Mouse (Mus musculus) myocyte (in vitro differentiated cells): ENCODE measurements at regions not wholly inside any gene's neighbourhood (a gene's known extent, or its start where the extent isn't known, plus 50 kb on each side); places are given as distances from the start of the nearest gene placed in this dataset.
A peak's percentile ranks its signal among the peaks of the same experiment; 100 is the strongest.

Source experiments
- CEBPB ChIP-seq: IDR thresholded peaks from 2 replicates; pipeline ENCODE4 v1.6.1; 2011; ENCODE audit warnings: mild to moderate bottlenecking, moderate library complexity; ENCODE audit not compliant: poor library complexity, insufficient read depth, severe bottlenecking
- E2F4 ChIP-seq: IDR thresholded peaks from one replicate; pipeline ENCODE4 v1.6.1; 2011; ENCODE audit warnings: mild to moderate bottlenecking, control low read depth, moderate library complexity; ENCODE audit not compliant: insufficient read depth
- MAX ChIP-seq: IDR thresholded peaks from one replicate; pipeline ENCODE4 v1.6.1; 2011; ENCODE audit warnings: low read depth, mild to moderate bottlenecking, control low read depth
- MYOD1 ChIP-seq, 3 experiments: IDR thresholded peaks; one replicate each; pipeline ENCODE4 v1.6.1; 2011; ENCODE audit warnings: control low read depth in 2 of 3, low read depth in 2 of 3, mild to moderate bottlenecking in 2 of 3, moderate library complexity in 1 of 3; ENCODE audit not compliant: insufficient read length in 2 of 3, control insufficient read depth in 1 of 3
- MYOG ChIP-seq, 3 experiments: IDR thresholded peaks; one replicate each; pipeline ENCODE4 v1.6.1; 2011; ENCODE audit warnings: control low read depth in 2 of 3, low read depth in 2 of 3, mild to moderate bottlenecking in 2 of 3; ENCODE audit not compliant: insufficient read length in 2 of 3, control insufficient read depth in 1 of 3, insufficient read depth in 1 of 3
- POLR2A ChIP-seq: IDR thresholded peaks from one replicate; pipeline ENCODE4 v1.6.1; 2011; ENCODE audit warnings: low read depth, mild to moderate bottlenecking, control low read depth, moderate library complexity; ENCODE audit not compliant: insufficient read length
- POLR2AphosphoS2 ChIP-seq: IDR thresholded peaks from one replicate; pipeline ENCODE4 v1.6.1; 2011; ENCODE audit warnings: low read depth, control low read depth; ENCODE audit not compliant: insufficient read length
- TCF12 ChIP-seq: IDR thresholded peaks from one replicate; pipeline ENCODE4 v1.6.1; 2011; ENCODE audit warnings: mild to moderate bottlenecking, control low read depth; ENCODE audit not compliant: poor library complexity, insufficient read depth, severe bottlenecking
- USF1 ChIP-seq: IDR thresholded peaks from one replicate; pipeline ENCODE4 v1.6.1; 2011; ENCODE audit warnings: low read depth, mild to moderate bottlenecking, control low read depth, moderate library complexity

- TF ChIP-seq POLR2AphosphoS2 (no peak), MAX (no peak), POLR2A (no peak), TCF12 (no peak), CEBPB (no peak), USF1 (no peak), MYOD1 (IDR thresholded peaks at IDR 0.05; ENCODE audit: control insufficient read depth in 1 of 3, insufficient read length in 2 of 3, low read depth in 2 of 3) (peak in 1 of 3 experiments; percentile 9), E2F4 (no peak), MYOG (IDR thresholded peaks at IDR 0.05; ENCODE audit: control insufficient read depth in 1 of 3, insufficient read depth in 1 of 3, insufficient read length in 2 of 3, low read depth in 2 of 3) (no peak)
Observed at GRCm38 (mm10) chr14:76356161-76356560, 58.6 kb upstream of the Tsc22d1 start.
